Mouse (Mus musculus) layer of hippocampus, adult 8-10 months (tissue): ENCODE data around the gene Clk2. TPM values are rescaled to one million over a fixed set of nuclear protein-coding genes. Genes with fewer than 3 reads are reported as not detected.

ENCODE experiments used
- DNase-seq, 2 experiments: peaks; one replicate each; pipeline ENCODE4 v3.0.0; 2022; ENCODE audit warnings: low spot score in 2 of 2
- total RNA-seq, 4 experiments: library from RNA; stranded (reverse); gene quantifications; 2 replicates each; pipeline ENCODE4 v1.2.4; 2022

The Clk2 gene
- 10 to 100 TPM; 44.5 to 54.1 (median 48.9) TPM for total RNA-seq

GRCm38 (mm10) chr3:89164506-89165267 is at the start of gene Clk2:
Clk2 (plus strand) TSS chr3:89164795.
- peak; percentile 91 for DNase-seq

GRCm38 (mm10) chr3:89115522-89115921 is 49.1 kb upstream of the Clk2 start:
- DNase-seq: no peak

GRCm38 (mm10) chr3:89123313-89123712 is 41.3 kb upstream of the Clk2 start:
- no peak for DNase-seq

DNA sequence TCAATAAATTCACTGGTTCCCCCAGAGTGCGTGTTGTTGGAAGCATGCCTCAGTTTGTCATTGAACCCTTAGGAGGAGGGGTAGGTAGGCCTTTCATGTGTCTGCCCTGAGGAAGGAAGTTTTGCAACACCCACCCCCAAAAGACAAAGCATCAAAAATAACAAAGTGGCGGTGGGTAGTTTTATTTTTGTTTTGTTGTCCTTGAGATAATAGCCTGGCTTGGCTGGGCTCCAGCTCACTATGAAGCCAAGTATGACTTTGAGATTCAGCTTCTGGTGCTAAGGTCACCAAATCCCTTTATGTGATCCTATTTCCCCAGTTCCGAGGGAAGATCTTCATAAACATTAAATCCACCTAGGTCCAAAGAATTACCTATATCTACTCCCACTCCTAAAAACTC is 40.4 kb upstream of the Clk2 start:
- DNase-seq: no peak

GRCm38 (mm10) chr3:89125981-89126380 is 38.6 kb upstream of the Clk2 start:
- DNase-seq: no peak

GRCm38 (mm10) chr3:89129908-89130307 is 34.7 kb upstream of the Clk2 start:
- no peak for DNase-seq

DNA sequence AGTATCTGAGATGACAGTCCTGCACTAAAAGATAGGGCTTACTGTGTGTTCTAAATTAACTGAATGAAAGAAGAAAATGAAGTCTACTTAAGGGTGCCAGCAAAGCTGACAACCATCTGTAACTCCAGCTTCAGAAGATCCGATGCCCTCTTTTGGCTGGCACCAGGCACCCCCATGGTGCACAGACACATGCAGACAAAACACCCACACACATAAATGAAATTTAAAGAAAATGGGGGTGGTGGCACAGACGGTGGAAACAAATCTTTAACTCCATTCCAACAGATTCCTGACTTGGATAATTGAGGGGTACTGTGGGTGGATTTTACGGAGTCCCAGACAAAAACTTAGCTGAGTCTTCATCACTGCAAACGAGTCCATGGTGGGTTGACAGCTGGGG is 32.8 kb upstream of the Clk2 start:
- peak; percentile 58 to 67 for DNase-seq

- DNase-seq: peak; percentile 24 to 39
Measured at GRCm38 (mm10) chr3:89132285-89133062, 32.1 kb upstream of the Clk2 start.

GRCm38 (mm10) chr3:89133063-89133450 is 31.5 kb upstream of the Clk2 start:
- DNase-seq: no peak

DNA sequence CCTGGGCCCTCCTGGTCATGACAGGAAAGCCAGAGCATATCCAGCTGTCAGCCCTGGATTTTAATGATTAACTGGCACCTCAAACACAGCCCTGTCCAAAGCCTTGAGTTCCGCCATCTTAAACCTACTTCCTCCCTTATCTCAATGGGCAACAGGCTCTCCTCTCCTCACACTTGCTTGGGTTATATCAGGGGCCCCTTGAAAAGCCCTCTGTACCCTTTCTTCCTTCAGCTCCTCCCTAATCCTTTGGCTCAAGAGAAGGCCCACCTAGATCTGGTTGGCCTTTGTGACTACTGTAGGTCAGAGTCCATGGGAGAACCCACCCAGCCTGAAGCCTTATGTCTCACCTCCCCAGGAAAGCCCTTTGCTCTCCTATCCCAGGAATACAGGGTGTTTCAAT is 30.8 kb upstream of the Clk2 start:
- DNase-seq: no peak

DNA sequence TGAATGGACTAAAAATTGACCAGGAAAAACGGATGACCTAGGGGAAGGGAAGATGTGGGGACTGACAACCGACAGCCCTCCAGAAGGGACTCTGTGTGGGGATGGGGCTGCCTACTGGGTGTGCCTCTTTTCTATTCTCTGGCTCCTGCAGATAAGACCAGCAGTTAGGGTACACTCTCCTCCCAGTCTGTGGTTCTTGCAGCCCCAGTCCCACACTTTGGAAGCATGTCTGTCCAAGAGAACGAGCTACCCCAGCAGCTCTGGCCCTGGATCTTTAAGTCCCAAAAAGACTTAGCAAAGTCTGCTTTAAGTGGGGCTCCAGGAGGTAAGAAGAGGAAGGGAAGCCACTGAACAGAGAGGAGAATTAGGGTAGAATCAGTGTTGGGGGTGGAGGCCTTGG is 28.6 kb upstream of the Clk2 start, which contains the start of gene Pklr:
Gene Pklr, plus strand, starts transcription at position 185 of the 400 bp plus-strand sequence.
- no peak for DNase-seq

DNA sequence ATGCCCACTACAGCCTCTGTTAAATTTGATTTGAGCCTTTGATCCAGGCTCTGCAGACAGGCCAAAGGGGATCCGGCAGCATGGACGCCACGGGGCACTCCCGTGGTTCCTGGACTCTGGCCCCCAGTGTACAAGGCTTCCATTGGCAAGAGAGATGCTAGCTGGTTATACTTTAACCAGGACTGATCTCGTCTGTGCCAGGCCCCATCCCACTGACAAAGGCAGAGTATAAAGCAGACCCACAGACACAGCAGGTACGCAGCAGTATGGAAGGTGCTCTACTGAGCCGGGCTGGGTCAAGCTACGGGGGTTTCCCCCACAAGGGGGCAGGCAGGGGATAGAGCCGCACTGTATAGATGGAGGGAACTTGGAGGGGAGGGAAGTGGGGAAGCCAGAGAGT is 28.2 kb upstream of the Clk2 start:
- no peak for DNase-seq

- DNase-seq: no peak
Measured at GRCm38 (mm10) chr3:89144821-89145220, 19.8 kb upstream of the Clk2 start.

DNA sequence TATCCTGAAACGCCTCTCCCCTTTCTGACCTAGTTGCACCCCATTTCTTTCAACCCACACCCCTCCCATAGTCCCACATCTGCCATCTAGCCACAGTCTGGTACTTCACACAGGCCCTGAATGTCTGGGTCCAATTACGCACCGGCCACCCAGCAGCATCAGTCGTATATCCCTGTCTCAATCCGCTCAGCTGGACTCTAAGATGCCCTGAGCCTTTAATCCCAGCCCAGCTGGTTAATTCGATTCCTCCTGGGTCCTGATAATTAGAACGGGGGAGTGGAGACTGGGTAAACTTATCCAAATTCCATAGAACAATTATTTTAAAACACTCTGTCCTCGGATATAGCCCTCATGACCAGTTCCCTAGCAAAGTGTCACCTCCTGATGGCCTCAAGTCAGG is 19.0 kb upstream of the Clk2 start:
- no peak for DNase-seq

- DNase-seq: no peak
Measured at GRCm38 (mm10) chr3:89147101-89147978, 17.3 kb upstream of the Clk2 start.

GRCm38 (mm10) chr3:89147979-89148311 is 16.6 kb upstream of the Clk2 start:
- DNase-seq: no peak

DNA sequence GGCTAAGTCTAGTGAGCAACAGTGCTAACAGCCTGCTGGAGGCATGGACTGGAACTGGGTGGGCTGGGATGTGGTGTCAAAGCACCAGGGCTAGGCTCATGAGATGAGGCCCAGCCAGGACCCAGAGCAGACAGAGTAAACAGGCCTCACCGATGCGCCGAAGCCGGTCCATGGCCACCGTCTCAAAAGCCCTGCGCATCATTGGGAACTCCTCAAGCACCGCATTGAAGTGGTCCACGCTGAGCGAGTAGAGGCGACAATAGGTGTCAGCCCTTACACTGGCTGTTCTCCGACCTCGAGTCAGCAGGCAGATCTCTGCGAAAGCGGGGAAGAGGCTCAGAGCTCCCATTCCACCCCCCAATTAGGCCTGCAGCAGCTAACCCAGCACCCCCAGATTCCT is 16.0 kb upstream of the Clk2 start:
- DNase-seq: no peak

- DNase-seq: no peak
Measured at GRCm38 (mm10) chr3:89152084-89152835, 12.3 kb upstream of the Clk2 start.

- no peak for DNase-seq
Measured at GRCm38 (mm10) chr3:89156951-89157350, 7.6 kb upstream of the Clk2 start.

- DNase-seq: no peak
Measured at GRCm38 (mm10) chr3:89158651-89159050, 5.9 kb upstream of the Clk2 start.

DNA sequence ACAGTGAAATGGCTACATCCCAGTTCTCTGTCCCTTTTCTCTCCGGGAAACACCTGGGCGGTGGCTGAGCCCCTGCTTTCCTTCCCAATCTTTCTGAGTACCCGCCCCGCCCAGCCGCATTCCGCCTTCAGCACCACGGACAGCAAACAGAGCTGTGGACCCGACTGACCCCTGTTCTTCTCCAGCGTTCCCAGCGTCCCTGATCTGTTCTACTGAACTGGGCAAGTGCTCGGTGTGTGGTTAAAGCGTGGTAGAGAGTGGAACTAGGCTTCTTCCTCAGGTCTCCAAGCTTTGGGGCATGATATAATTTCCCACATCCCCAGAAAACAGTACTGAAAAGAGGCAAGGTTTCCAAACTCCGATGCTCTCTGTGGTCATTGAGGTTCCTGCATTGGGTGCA is 5.4 kb upstream of the Clk2 start:
- DNase-seq: no peak
